Mouse (Mus musculus) ES-E14 (cell line): ENCODE data around the gene Fes. TPM values are rescaled to one million over a fixed set of nuclear protein-coding genes. Genes with fewer than 3 reads are reported as not detected.
A peak's percentile ranks its signal among the peaks of the same experiment; 100 is the strongest.

ENCODE experiments used
- DNase-seq: peaks from one replicate; pipeline ENCODE4 v3.0.0-alpha.2; 2013; ENCODE audit warnings: low read depth, low spot score
- H3K27ac ChIP-seq: 2 replicates; pipeline ENCODE4 v1.5.1; 2012; ENCODE audit warnings: low read depth, mild to moderate bottlenecking, low read length, moderate library complexity, mixed read lengths; ENCODE audit not compliant: poor library complexity, insufficient read depth, severe bottlenecking
- H3K36me3 ChIP-seq: 2 replicates; pipeline ENCODE4 v1.6.1; 2012; ENCODE audit warnings: mild to moderate bottlenecking, low read length, moderate library complexity, mixed read lengths; ENCODE audit not compliant: control insufficient read depth, poor library complexity, insufficient read depth, severe bottlenecking
- H3K4me1 ChIP-seq, 2 experiments: fragments of 150-350 bp in 1 of 2; sonication (generic) in 1 of 2; 2 replicates each; pipeline ENCODE4 v1.6.1; 2012; ENCODE audit warnings: low read length in 2 of 2, mild to moderate bottlenecking in 1 of 2, mixed read lengths in 1 of 2; ENCODE audit not compliant: control insufficient read depth in 2 of 2, insufficient read depth in 2 of 2, poor library complexity in 1 of 2
- H3K4me3 ChIP-seq, 2 experiments: fragments of 150-350 bp in 1 of 2; sonication (generic) in 1 of 2; 2 replicates each; pipeline ENCODE4 v1.5.1; 2012; ENCODE audit warnings: low read length in 2 of 2, low read depth in 1 of 2, mild to moderate bottlenecking in 1 of 2, mixed read lengths in 1 of 2; ENCODE audit not compliant: insufficient read depth in 1 of 2, poor library complexity in 1 of 2, severe bottlenecking in 1 of 2
- H3K9ac ChIP-seq: 2 replicates; pipeline ENCODE4 v1.6.1; 2012; ENCODE audit warnings: low read depth, mild to moderate bottlenecking, low read length, mixed read lengths; ENCODE audit not compliant: poor library complexity, insufficient read depth, severe bottlenecking
- H3K9me3 ChIP-seq: fragments of 150-350 bp; sonication (generic); 2 replicates; pipeline ENCODE4 v1.6.1; 2012; ENCODE audit warnings: low read depth, mild to moderate bottlenecking, low read length; ENCODE audit not compliant: control insufficient read depth, insufficient read depth
- CHD2 ChIP-seq: IDR thresholded peaks from 2 replicates; pipeline ENCODE4 v1.6.1; 2014; ENCODE audit warnings: mild to moderate bottlenecking, low read depth, low read length, inconsistent platforms
- HCFC1 ChIP-seq: IDR thresholded peaks from 2 replicates; pipeline ENCODE4 v1.6.1; 2012; ENCODE audit warnings: low read length, inconsistent platforms, borderline replicate concordance; ENCODE audit not compliant: insufficient read depth
- MAFK ChIP-seq: IDR thresholded peaks from 2 replicates; pipeline ENCODE4 v1.6.1; 2014; ENCODE audit warnings: mild to moderate bottlenecking, low read depth, low read length, inconsistent platforms; ENCODE audit not compliant: insufficient read depth
- ZC3H11A ChIP-seq: IDR thresholded peaks from 2 replicates; pipeline ENCODE4 v1.6.1; 2012; ENCODE audit warnings: low read depth, mild to moderate bottlenecking, inconsistent platforms, low read length, borderline replicate concordance
- ZNF384 ChIP-seq: IDR thresholded peaks from 2 replicates; pipeline ENCODE4 v1.6.1; 2012; ENCODE audit warnings: low read depth, low read length, inconsistent platforms
- in situ Hi-C, 2 experiments: fragments of 600-800 bp; cut with MboI; formaldehyde crosslinking; loops; one replicate each; pipeline ENCODE4 v1.15.1; 2025; ENCODE audit warnings: low sequenced_read_pairs in 2 of 2, inconsistent platforms in 1 of 2; ENCODE audit not compliant: unreplicated experiment in 2 of 2
- total RNA-seq: library from RNA; depleted of rRNA; stranded (reverse); fragments of 300-350 nt; gene quantifications from 2 replicates; pipeline ENCODE4 v1.2.3, GENCODE M21; 2012

Gene Fes
- total RNA-seq, 1 experiment, result 4.5 TPM

- H3K36me3 ChIP-seq, result peaks cover 4% of the 10 kb centered on the region; the same call in 1 of the 2 replicates
- no peak for TF ChIP-seq CHD2
- no peak for TF ChIP-seq ZC3H11A
Measured at GRCm38 (mm10) chr7:80360435-80360834, 27.3 kb downstream of the Fes start.

GRCm38 (mm10) chr7:80358039-80358438, 29.7 kb downstream of the Fes start:
- Histone ChIP-seq H3K4me1 (peaks cover 1 to 11% of the 10 kb centered on the region in 2 experiments; a peak in 1 of 4 replicates), H3K9ac (no peak overlapping the region), H3K9me3 (no peaks in the 10 kb centered on the region), H3K36me3 (peaks cover 6% of the 10 kb centered on the region; the same call in 1 of the 2 replicates), H3K4me3 (no peak overlapping the region), H3K27ac (no peak overlapping the region)
- in situ Hi-C loops, result no loop called here
- TF ChIP-seq CHD2 (no peak), MAFK (no peak), ZC3H11A (no peak), HCFC1 (no peak), ZNF384 (no peak)
- DNase-seq, result no peak

More at GRCm38 (mm10) chr7:80360435-80360834, 27.3 kb downstream of the Fes start:
- DNase-seq, result no peak
- H3K4me1 ChIP-seq, result peaks cover 1 to 11% of the 10 kb centered on the region in 2 experiments; a peak in 1 of 4 replicates
- H3K9me3 ChIP-seq, result no peaks in the 10 kb centered on the region
- H3K27ac ChIP-seq, result no peak overlapping the region
- H3K9ac ChIP-seq, result no peak overlapping the region
- peak overlapping the region in 1 of 2 experiments; percentile 48; a peak in 1 of 4 replicates for H3K4me3 ChIP-seq
- in situ Hi-C loops, result no loop called here

GRCm38 (mm10) chr7:80357156-80357555, 30.6 kb downstream of the Fes start:
- no peak for DNase-seq
- in situ Hi-C loops, result no loop called here
- Histone ChIP-seq H3K4me3 (no peak overlapping the region), H3K36me3 (peaks cover 9% of the 10 kb centered on the region; the same call in 1 of the 2 replicates), H3K9ac (no peak overlapping the region), H3K4me1 (peaks cover 1 to 11% of the 10 kb centered on the region in 2 experiments; a peak in 1 of 4 replicates), H3K9me3 (no peaks in the 10 kb centered on the region), H3K27ac (no peak overlapping the region)
- TF ChIP-seq ZNF384, result no peak
- TF ChIP-seq MAFK, result no peak
- no peak for TF ChIP-seq ZC3H11A
- no peak for TF ChIP-seq CHD2
- TF ChIP-seq HCFC1, result no peak

GRCm38 (mm10) chr7:80356351-80356750, 31.4 kb downstream of the Fes start:
- peaks cover 8% of the 10 kb centered on the region; the same call in 1 of the 2 replicates for H3K36me3 ChIP-seq
- no peaks in the 10 kb centered on the region for H3K9me3 ChIP-seq
- TF ChIP-seq ZC3H11A (no peak), HCFC1 (no peak), MAFK (no peak), CHD2 (no peak), ZNF384 (no peak)
- H3K4me1 ChIP-seq, result peaks cover 1 to 13% of the 10 kb centered on the region in 2 experiments; a peak in 1 of 4 replicates
- H3K9ac ChIP-seq, result no peak overlapping the region
- in situ Hi-C loops, result no loop called here
- no peak overlapping the region for H3K27ac ChIP-seq
- H3K4me3 ChIP-seq, result no peak overlapping the region
- no peak for DNase-seq

- Histone ChIP-seq H3K4me3 (no peak overlapping the region), H3K4me1 (peaks cover 0 to 11% of the 10 kb centered on the region in 2 experiments; a peak in 1 of 4 replicates), H3K27ac (no peak overlapping the region), H3K36me3 (peaks cover 6% of the 10 kb centered on the region; the same call in 1 of the 2 replicates), H3K9me3 (no peaks in the 10 kb centered on the region), H3K9ac (no peak overlapping the region)
- no peak for DNase-seq
- TF ChIP-seq ZNF384 (no peak), CHD2 (no peak), ZC3H11A (no peak), HCFC1 (no peak), MAFK (no peak)
- in situ Hi-C loops, result no loop called here
Measured at GRCm38 (mm10) chr7:80352920-80353319, 34.8 kb downstream of the Fes start.
